Mouse (Mus musculus) erythroblast, adult 5-6 weeks (primary cell): ENCODE results near the gene Trarg1. TPM values are rescaled to one million over a fixed set of nuclear protein-coding genes. Genes with fewer than 3 reads are reported as not detected.
"Not testable (repeated sequence)": the region's sequence is repeated elsewhere in the genome, so short reads cannot be mapped to it uniquely, and the experiment has no call there.

Experiments used
- ATAC-seq: replicated peaks from 2 replicates; pipeline ENCODE4 v1.8.0; 2016; ENCODE audit warnings: moderate number of reproducible peaks, mild to moderate bottlenecking, moderate TSS enrichment, inconsistent platforms; ENCODE audit not compliant: poor library complexity, low FRiP score, severe bottlenecking
- total RNA-seq, 2 experiments: library from RNA; stranded (forward) in 1 of 2; stranded (reverse) in 1 of 2; fragments of 150-400 nt in 1 of 2; fragments of 200-764, 138-1000 nt in 1 of 2; gene quantifications; 2 replicates each; pipeline versions ENCODE4 v1.2.3 to v1.2.4; 2015 to 2017; ENCODE audit warnings: low replicate concordance in 2 of 2

The Trarg1 gene
- total RNA-seq (2015; ENCODE audit: low replicate concordance), result not detected in 2 replicates
- not detected in 2 replicates for total RNA-seq (2017; ENCODE audit: low replicate concordance)

DNA sequence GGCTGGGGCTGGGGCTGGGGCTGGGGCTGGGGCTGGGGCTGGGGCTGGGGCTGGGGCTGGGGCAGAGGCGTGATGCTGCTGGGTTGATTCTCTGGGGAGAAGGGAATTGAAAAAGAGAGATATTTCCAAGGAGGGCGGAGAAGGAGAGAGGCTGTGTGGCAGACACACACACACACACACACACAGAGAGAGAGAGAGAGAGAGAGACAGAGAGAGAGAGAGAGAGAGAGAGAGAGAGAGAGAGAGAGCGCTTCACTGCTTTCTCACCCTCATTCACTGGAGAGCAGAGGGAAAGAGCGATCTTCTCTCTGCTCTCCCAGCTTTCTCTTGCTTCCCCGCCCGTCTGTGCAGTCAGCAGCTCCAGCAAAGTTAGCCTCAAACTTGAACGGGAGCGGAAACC lies at the start of gene Trarg1:
Gene Trarg1 (plus strand): TSS at position 301 of the 400 bp plus-strand sequence.
- ATAC-seq, result not testable (repeated sequence)

DNA sequence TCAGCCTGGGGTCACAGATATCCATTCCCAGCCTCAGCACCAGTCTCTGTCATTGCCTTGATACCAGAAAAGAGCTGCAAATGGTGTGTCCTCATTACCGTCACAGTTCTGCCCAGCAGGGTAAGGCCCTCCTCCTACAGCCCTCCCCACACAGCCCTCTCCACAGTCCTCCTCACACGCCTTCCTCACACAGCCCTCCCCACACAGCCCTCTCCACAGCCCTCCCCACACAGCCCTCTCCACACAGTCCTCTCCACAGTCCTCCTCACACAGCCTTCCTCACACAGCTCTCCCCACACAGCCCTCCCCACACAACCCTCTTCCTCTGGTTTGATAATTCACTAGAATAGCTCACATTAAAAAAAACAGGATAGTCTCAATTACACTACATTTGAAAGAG lies 49.6 kb upstream of the Trarg1 start:
- ATAC-seq, result no peak

DNA sequence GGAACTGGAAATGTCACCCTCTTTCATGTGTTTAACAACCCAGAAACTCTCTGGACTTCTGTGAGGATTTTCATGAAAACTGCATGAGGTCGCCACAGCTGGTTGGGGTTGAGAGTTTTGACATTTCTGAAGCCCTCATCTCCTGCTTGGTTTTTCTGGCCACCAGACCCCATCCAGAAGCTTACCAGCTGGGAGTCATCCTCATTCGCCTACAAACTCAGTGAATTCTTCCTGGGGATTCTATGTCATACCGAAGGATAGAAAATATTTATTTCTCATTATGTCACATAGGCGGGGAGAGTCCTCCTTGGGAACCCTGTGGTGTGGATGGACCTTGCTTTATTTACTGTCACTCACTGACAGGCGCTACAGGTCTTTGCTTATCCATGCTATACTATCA lies 49.1 kb upstream of the Trarg1 start:
- ATAC-seq, result no peak

DNA sequence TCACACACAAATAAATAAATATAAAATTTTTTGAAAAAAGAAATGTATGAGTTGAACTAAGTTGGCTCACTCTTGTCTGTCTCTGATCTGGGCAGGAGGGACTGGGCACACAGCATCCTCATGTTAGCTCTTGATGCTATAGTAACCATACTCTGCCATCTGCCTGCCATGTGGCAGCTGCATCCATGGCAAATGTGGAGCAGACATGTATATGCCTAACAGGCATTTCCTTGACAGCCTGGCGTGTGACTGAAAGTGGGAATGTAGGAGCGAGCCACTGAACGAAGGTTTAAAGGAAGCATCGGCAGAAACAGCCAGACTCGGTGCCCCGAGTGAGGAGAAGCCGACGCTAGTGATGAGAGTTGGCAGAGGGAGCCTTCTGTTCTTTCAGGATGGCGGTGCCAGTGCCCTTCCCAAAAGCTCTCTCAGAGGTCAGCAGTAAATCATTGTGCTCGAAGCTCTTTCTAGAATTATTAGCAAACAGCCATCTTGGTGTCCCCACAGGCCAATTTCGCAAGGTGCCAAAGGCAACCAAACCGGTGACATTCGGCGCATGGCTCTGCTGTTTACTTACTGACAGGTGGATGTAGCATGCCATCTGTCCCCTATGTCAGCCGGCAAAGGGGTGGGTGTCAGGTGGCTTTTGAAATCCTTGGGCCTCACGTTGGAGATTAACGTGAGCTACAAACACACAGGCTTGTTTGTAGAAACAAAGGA lies 40.2 kb upstream of the Trarg1 start:
- ATAC-seq, result no peak

DNA sequence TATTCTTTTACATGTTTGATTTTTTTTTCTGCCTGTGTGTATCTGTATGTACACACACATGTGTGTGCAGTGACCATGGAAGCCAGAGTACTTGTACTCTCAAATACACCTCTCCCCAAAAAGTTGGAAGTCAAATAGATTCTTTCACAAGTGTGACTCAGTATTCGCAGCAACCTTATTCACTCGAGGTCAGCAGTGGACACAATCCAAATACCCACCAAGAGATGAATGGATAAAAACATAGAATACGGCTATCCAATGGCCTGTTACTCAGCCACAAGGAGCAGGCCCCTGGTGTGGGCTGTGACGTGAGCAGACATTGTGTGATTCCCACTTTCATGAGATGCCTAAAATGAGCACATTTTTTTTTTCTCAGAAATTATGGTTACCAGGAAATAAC lies 39.4 kb upstream of the Trarg1 start:
- ATAC-seq, result no peak

DNA sequence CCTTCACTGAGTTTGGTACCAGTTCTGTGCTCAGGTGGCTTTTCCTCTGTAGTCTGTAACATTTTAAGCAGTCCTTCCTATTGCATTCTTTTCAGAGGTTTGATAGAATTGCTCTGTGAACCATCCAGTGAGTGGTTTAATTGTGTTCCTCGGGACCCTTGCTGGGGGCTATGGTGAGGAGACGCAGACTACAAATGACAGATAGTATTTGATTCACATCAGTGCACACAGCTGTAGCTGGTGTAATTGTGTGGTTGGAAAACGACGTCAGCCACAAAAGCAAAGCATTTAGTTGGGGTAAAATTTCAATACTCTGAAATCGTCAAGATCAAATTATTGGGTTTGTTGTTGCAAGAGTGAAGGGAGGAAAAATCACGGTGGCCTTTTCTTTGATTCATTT lies 35.4 kb upstream of the Trarg1 start:
- ATAC-seq, result no peak

DNA sequence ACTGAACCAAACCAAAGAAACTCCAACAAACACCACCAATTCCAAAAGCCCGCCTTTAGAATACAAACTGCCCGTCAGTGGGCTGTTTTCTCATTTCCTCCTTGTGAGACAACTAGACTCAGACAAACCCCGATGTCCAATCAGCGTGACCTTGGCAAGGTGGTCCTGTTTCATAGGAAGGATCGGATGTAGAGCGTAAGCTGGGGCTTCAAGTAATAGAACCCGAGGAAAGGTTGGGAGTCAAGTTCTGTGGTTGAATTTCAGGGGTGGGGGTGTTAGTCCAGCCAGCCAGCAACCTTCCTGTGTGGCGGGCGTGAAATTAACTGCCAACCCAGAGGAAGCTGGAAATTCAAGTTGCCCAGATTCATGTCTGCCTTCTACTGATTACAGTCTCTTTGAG lies 34.6 kb upstream of the Trarg1 start:
- no peak for ATAC-seq

DNA sequence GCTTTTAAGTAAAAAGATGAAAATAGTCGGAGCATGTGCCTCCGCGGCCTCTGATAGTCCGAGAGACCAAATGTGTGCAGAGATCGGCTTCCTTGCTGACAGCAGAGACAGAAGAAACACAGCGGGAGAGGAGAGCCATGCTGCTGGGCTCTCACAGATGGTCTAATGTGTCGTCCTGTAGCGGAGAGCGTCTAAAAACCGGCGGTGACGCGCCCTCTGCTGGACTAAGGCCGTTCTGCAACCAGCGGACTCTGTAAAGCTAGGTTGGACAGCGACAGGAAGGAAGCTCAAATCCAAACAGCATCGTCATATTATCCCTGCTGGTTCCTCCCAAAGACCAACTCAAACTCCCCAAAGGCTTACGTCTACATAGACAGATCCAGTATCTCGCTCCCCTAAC lies 33.7 kb upstream of the Trarg1 start:
- ATAC-seq, result peak; percentile 69

DNA sequence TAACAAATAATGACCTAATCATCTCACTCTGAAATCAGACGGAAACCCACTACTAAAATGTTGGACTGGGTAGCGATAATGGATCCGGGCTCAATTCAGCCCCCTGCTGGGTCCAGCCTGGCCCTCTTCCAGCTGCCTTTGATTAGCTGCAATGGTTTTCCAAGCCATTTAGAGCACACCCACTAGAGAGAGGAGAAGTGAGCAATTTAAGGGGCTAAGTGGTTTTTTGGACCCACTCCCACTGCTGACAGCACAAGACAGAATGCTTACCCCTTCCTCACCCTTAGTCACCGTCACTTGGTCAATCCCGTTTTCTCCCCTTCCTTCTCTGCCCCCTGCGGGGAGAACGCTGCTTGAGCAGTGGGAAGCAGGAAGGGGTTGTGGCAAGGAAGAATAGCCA lies 32.5 kb upstream of the Trarg1 start:
- ATAC-seq, result no peak

DNA sequence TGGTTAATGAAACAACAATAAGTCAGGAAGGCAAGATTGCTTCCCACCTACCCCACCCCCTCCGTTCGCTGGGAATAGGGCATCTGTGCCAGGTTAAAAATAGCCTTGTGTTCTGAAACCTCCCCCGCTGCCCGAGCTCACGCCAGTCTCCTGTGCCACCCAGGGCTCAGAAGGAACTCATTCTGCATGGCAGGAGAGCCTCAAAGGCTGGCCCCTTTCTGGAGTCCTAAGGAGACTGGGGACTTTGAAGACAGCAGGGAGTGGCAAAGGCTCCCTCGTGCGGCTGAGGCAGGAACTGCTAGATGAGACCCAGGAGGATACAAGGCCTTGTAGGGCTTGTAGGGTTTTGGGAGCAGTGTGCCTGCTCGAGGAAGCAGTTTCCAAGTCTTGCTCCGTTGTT lies 32.1 kb upstream of the Trarg1 start:
- peak; percentile 67 for ATAC-seq

DNA sequence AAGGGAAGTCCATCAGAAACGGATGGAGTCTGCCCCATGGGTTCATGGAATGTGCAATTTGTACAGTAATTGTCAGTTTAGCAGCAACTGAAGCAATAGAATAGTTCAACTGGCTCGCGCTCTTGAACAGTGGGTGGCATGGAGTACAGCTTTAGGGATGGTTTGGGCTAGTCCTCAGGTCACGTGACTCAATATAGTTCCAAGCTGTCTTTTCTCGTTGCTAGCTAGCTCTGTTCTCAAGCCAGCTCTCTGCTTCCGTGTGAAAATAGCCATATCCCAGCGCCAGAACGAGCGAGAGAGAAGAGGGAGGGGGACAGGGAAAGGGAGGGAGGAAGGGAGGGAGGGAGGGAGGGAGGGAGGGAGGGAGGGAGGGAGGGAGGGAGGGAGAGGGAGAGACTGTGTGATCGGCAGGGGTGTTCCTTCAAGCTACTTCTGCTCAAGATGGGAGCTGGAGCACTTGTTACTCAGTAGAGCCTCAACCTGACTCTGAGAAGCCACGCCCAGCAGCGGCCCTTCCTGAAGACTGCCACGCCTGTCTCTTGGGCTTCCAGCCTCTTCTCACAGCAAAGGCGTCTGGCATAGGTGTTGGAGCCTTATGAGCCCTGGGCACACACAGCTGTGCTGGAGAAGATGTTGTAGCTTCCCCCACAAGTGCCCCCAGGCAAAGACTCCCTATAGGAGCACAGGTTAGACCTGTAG lies 28.6 kb upstream of the Trarg1 start:
- no peak for ATAC-seq

DNA sequence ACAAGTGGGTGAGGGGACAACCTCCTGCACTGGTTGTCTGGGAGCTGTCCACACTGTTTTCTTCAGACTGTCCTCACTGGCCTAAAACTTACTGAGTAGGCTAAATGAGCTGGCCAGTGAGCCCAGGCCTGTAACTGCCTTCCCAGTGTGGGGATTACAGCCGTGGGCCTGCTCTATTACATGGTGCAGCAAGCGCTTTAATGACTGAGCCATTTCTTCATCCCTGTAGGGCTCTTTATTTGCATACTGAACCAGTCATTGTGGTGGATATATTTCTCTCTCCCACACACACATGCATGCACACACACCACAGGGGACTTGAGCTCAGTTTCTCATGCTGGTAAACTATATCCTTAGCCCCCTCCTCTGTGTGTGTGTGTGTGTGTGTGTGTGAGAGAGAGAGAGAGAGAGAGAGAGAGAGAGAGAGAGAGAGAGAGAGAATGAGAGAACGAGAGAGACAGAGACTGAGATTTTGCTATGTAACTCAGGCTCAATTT lies 26.7 kb upstream of the Trarg1 start:
- ATAC-seq, result no peak

DNA sequence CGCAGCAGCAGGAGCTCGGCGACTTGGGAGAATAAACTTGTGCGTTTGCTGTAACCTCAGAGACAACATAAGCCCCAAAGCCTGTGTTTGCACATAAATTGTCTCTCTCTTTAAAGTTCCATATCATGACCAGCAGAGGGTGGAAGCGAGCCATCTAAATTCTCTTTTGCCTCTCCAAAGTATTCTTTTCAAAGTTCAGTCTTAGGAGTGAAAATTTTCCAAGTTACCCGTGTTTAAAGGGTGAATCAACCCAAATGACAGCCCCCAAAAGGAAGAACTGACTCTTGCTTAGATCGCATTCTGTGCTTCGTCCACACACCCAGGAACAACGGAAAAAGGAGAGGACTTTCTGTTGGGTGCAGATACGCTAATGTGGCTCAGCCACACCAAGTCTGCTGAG lies 24.5 kb upstream of the Trarg1 start:
- no peak for ATAC-seq

DNA sequence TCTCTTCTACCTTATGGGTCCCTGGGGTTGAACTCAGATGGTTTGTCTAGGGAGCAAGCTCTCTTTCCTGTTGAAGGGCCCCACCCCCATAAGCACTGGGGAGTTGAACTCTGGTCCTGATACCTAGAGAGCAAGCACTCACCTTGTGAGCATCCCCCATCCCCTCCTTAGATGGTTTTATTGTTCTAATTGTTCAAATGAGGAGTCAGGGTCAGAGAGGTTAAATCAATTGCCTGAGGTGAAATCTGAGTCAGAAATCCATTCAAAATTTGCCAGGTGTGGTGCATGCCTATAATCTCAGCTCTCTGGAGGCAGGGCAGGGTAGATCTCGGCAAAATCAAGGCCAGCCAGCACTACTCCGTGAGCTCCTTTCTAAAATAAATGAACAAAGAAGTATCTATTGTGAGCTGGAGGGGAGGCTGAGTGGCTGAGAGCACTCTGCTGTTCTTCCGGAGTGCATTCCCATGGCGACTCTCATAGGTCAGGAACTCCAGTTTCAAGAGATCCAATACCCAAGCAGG lies 22.1 kb upstream of the Trarg1 start:
- no peak for ATAC-seq

DNA sequence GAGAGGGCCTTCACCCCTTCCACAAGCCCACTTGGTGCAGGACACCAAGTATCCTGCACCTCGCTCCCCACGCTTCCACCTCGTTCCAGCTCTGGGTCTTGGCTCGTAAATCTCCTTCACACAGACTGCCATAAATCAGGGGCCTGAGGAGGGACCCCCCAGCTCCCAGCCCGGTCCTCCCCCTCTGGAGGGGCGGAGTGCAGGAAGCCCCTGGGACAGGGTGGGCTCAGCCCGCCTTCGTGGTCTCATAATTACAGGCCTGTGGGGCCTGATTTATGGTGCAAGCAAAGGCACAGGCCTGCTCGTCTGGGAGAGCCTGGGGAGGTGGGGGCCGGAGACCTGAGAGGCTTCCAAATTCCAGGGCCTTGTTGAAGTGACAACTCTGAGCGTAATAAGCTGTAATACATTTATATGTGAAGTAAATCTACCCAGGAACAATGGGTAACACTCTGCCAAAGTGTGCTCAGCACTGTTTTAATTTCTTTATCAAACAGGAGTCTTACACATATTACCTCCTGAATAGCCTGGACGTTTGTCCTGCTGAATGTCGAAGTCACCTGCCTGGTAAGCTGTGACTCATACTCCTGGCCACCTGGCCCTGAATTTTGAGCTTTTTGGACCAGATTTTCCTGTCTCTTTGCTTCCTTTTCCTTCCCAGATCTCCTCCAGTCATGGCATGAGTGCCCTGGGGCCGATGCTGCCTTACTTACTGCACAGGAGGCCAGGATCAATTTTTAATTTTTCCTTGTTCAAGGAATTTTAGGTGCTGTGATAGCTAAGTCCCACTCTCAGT lies 20.3 kb upstream of the Trarg1 start:
- ATAC-seq, result no peak

DNA sequence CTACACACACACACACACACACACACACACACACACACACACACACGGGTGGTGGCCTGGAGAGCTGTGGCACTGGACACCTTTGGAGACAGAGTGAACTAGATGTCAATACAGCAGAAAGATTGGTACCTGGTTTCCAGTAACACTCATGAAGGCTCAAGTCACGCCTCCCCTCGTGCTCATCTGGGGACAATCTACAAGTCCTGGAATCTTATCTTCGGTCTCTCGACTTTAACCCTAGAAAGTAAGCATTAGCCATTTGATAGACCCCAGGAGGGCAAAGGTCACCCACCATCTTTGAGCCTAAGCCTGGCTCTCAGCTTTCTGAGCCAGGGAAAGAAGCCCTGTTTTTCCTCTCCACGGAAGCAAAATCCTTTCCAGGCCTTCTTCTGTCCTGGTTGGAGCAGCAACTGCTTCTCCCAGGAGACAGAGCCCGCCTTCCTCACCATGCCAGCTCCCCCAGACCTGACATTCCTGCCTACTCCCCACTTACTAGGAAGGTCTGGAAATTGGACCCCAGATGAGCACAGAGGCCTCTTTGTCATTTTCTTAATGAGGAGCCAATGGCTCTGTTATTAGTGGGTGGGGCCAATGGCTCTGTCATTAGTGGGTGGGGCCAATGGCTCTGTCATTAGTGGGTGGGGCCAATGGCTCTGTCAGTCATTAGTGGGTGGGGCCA lies 17.7 kb upstream of the Trarg1 start:
- ATAC-seq, result no peak

DNA sequence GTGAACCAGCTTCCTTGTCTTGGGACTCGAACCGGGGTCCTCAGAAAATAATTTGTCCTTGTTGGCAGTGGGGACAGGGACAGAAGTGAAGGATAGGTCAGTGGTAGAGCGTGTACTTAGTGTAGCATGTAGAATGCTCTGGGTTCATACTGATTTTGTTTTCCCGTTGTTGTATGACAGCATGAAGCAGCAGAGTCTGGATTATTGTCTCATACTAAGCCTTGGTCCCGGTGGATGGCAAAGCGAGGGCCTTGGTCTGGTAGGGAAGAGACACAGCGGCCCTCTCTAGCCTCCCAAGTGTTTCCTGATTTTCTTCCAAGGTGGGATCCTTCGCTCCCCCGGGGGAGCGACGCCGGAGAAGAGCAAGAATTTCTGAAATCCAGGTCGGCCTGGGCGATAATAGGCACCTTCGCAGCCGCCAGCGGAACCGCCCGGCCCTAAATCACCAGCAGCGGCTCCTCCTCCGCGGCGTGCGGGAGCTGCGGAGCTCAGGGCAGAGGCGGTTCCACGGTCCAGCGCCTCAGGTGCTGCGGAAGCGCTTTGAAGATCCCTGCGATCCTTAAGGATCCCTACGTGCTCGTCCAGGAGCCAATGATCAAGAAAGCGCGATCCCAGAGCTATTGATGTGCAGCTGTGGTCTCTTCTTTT lies 13.5 kb upstream of the Trarg1 start:
- ATAC-seq, result no peak

DNA sequence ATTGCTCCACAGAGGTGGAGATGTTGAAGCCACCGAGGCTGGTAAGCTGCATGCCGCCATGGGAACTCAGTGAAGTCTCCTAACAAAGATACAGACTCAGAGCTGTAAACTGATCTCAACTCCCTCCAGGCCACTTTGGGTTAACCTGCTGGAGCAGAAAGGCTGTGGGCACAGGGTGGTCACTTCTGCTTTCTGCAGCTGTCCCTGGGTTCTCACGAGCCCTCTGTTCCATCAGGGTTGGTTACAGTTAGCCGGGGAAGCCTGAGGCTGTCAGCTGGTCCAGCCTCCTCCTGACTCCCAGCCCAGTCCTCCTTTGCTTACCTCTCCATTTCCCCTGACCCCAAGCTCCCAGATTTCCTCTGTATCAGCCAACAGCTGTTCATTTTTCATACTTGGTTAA lies 11.8 kb upstream of the Trarg1 start:
- ATAC-seq, result no peak

DNA sequence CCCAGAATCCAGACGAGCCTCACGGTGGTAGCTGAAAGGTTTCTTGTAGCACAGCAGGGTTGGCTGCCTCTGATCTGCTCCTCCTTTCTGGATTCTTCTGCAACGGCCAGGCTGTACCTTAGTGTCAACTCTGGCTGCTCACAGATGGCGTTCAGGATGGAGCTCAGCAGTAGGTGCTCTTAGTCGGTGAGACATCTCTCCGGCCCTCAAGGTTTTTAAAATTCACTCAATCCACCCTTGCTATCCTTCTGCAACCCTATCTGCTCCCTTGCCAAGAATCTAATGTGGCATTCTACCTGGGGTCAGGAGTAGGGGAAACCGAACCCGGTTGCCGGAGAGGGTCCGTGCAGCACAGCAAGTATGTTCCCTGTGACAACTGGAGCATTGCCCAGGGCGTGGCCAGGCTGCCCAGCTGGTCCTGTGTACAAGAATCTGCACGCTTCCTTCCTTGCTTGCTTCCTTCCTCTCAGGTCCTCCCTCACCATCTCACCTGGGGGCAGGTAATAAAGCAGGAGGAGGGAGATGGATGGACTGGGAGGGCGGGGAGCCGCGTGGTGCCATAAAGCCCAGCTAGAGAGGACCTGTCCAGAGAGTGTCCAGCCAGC lies 7.6 kb upstream of the Trarg1 start, which contains the start of gene Bhlha9:
Gene Bhlha9 (plus strand): TSS at position 600 of the 605 bp plus-strand sequence.
- no peak for ATAC-seq
